Mouse (Mus musculus): ENCODE measurements around the gene Slpi.

GRCm38 (mm10) chr2:164396076-164396475 is 7.2 kb upstream of the Slpi start:
- TF ChIP-seq CTCF (IDR thresholded peaks at IDR 0.05; ENCODE audit: extremely low read depth, insufficient read depth, insufficient read length, insufficient replicate concordance) (no peak), POLR2A (IDR thresholded peaks at IDR 0.05; ENCODE audit: low read depth, low read length) (no peak)

All from spleen, adult 2 months (tissue).